Mouse (Mus musculus): ENCODE results near the gene Ctdsp2. TPM values are rescaled to one million over a fixed set of nuclear protein-coding genes. Genes with fewer than 3 reads are reported as not detected.

Gene Ctdsp2
- total RNA-seq, 2 experiments from 2014 or later: 21.5 to 53.4 TPM

- peak; percentile 14; the same call in 1 of the 2 replicates for ATAC-seq (replicated peaks; ENCODE audit: poor library complexity, severe bottlenecking)
Measured at GRCm38 (mm10) chr10:127040569-127041214, 62.2 kb downstream of the Ctdsp2 start.

- peak; percentile 49 for ATAC-seq (replicated peaks; ENCODE audit: poor library complexity, severe bottlenecking)
Measured at GRCm38 (mm10) chr10:127041274-127041766, 62.8 kb downstream of the Ctdsp2 start, which contains the start of the genes Mettl1 and Eef1akmt3. Mettl1 (plus strand) TSS chr10:127041414. Eef1akmt3 (minus strand) TSS chr10:127041513.

- peak; percentile 86 for ATAC-seq (replicated peaks; ENCODE audit: poor library complexity, severe bottlenecking)
Measured at GRCm38 (mm10) chr10:127041774-127042338, 63.3 kb downstream of the Ctdsp2 start.

- no peak for ATAC-seq (replicated peaks; ENCODE audit: poor library complexity, severe bottlenecking)
Measured at GRCm38 (mm10) chr10:127042468-127043115, 64.1 kb downstream of the Ctdsp2 start.

GRCm38 (mm10) chr10:127043187-127043586, 64.7 kb downstream of the Ctdsp2 start:
- ATAC-seq (replicated peaks; ENCODE audit: poor library complexity, severe bottlenecking): no peak

GRCm38 (mm10) chr10:127047954-127048353, 69.4 kb downstream of the Ctdsp2 start, which contains the start of gene Cyp27b1:
Cyp27b1 (plus strand) TSS chr10:127048250.
- no peak for ATAC-seq (replicated peaks; ENCODE audit: poor library complexity, severe bottlenecking)

GRCm38 (mm10) chr10:127048608-127049394, 70.3 kb downstream of the Ctdsp2 start:
- ATAC-seq (replicated peaks; ENCODE audit: poor library complexity, severe bottlenecking): peak; percentile 1; the same call in 1 of the 2 replicates

Other genes starting within 250 kb of the Ctdsp2 start
- gene Atp23, start 77.4 kb upstream of the Ctdsp2 start, total RNA-seq (2014; fragmentation: Nextera tagmentation): 19.0 and 20.2 TPM in 2 replicates
- gene Atp23, start 77.4 kb upstream of the Ctdsp2 start, total RNA-seq (2017): 12.8 and 15.7 TPM in 2 replicates
- not detected in 2 replicates for gene Avil, start 22.0 kb downstream of the Ctdsp2 start, total RNA-seq (2014; fragmentation: Nextera tagmentation)
- not detected in 2 replicates for gene Avil, start 22.0 kb downstream of the Ctdsp2 start, total RNA-seq (2017)
- gene Tsfm, start 52.1 kb downstream of the Ctdsp2 start, total RNA-seq (2014; fragmentation: Nextera tagmentation): 32.9 and 52.7 TPM in 2 replicates
- 33.1 and 41.5 TPM in 2 replicates for gene Tsfm, start 52.1 kb downstream of the Ctdsp2 start, total RNA-seq (2017)
- 40.4 and 47.0 TPM in 2 replicates for gene Mettl1, start 62.7 kb downstream of the Ctdsp2 start, total RNA-seq (2014; fragmentation: Nextera tagmentation)
- 25.8 and 36.7 TPM in 2 replicates for gene Mettl1, start 62.7 kb downstream of the Ctdsp2 start, total RNA-seq (2017)
- gene Eef1akmt3, start 62.8 kb downstream of the Ctdsp2 start, total RNA-seq (2014; fragmentation: Nextera tagmentation): 0.13 TPM in 1 of 2 replicates, not detected in the other
- not detected in 2 replicates for gene Eef1akmt3, start 62.8 kb downstream of the Ctdsp2 start, total RNA-seq (2017)
- 0.45 TPM in 1 of 2 replicates, not detected in the other for gene Cyp27b1, start 69.5 kb downstream of the Ctdsp2 start, total RNA-seq (2014; fragmentation: Nextera tagmentation)
- gene Cyp27b1, start 69.5 kb downstream of the Ctdsp2 start, total RNA-seq (2017): 0.69 TPM in 1 of 2 replicates, not detected in the other
- gene March9, start 81.5 kb downstream of the Ctdsp2 start, total RNA-seq (2014; fragmentation: Nextera tagmentation): not detected in 2 replicates
- not detected in 2 replicates for gene March9, start 81.5 kb downstream of the Ctdsp2 start, total RNA-seq (2017)
- gene Cdk4, start 84.8 kb downstream of the Ctdsp2 start, total RNA-seq (2014; fragmentation: Nextera tagmentation): 721 and 802 TPM in 2 replicates
- 568 and 716 TPM in 2 replicates for gene Cdk4, start 84.8 kb downstream of the Ctdsp2 start, total RNA-seq (2017)
- 92.4 and 102 TPM in 2 replicates for gene Tspan31, start 91.5 kb downstream of the Ctdsp2 start, total RNA-seq (2014; fragmentation: Nextera tagmentation)
- gene Tspan31, start 91.5 kb downstream of the Ctdsp2 start, total RNA-seq (2017): 82.5 and 82.6 TPM in 2 replicates
- gene Agap2, start 96.6 kb downstream of the Ctdsp2 start, total RNA-seq (2014; fragmentation: Nextera tagmentation): 26.3 and 27.2 TPM in 2 replicates
- 18.8 and 34.4 TPM in 2 replicates for gene Agap2, start 96.6 kb downstream of the Ctdsp2 start, total RNA-seq (2017)
- gene Os9, start 142.4 kb downstream of the Ctdsp2 start, total RNA-seq (2014; fragmentation: Nextera tagmentation): 73.3 and 80.0 TPM in 2 replicates
- 202 and 218 TPM in 2 replicates for gene Os9, start 142.4 kb downstream of the Ctdsp2 start, total RNA-seq (2017)
- gene B4galnt1, start 186.5 kb downstream of the Ctdsp2 start, total RNA-seq (2014; fragmentation: Nextera tagmentation): 288 and 308 TPM in 2 replicates
- 141 and 161 TPM in 2 replicates for gene B4galnt1, start 186.5 kb downstream of the Ctdsp2 start, total RNA-seq (2017)
- 0.15 TPM in 1 of 2 replicates, not detected in the other for gene Slc26a10, start 201.9 kb downstream of the Ctdsp2 start, total RNA-seq (2014; fragmentation: Nextera tagmentation)
- 0.26 and 0.88 TPM in 2 replicates for gene Slc26a10, start 201.9 kb downstream of the Ctdsp2 start, total RNA-seq (2017)
- 3.2 TPM in 1 of 2 replicates, not detected in the other for gene Arhgef25, start 211.4 kb downstream of the Ctdsp2 start, total RNA-seq (2014; fragmentation: Nextera tagmentation)
- gene Arhgef25, start 211.4 kb downstream of the Ctdsp2 start, total RNA-seq (2017): 0.15 and 0.95 TPM in 2 replicates
- gene Dtx3, start 217.0 kb downstream of the Ctdsp2 start, total RNA-seq (2014; fragmentation: Nextera tagmentation): 51.9 and 54.4 TPM in 2 replicates
- 17.9 and 19.9 TPM in 2 replicates for gene Dtx3, start 217.0 kb downstream of the Ctdsp2 start, total RNA-seq (2017)
- gene Pip4k2c, start 232.9 kb downstream of the Ctdsp2 start, total RNA-seq (2014; fragmentation: Nextera tagmentation): 12.1 and 13.6 TPM in 2 replicates
- gene Pip4k2c, start 232.9 kb downstream of the Ctdsp2 start, total RNA-seq (2017): 7.6 and 13.8 TPM in 2 replicates